Mouse (Mus musculus): ENCODE results near the gene Camk2n1. TPM values are rescaled to one million over a fixed set of nuclear protein-coding genes. Genes with fewer than 3 reads are reported as not detected.
A peak's percentile ranks its signal among the peaks of the same experiment; 100 is the strongest.

Camk2n1 gene
- polyA plus RNA-seq, 1 experiment from 2014 or later: 2.4 TPM

DNA sequence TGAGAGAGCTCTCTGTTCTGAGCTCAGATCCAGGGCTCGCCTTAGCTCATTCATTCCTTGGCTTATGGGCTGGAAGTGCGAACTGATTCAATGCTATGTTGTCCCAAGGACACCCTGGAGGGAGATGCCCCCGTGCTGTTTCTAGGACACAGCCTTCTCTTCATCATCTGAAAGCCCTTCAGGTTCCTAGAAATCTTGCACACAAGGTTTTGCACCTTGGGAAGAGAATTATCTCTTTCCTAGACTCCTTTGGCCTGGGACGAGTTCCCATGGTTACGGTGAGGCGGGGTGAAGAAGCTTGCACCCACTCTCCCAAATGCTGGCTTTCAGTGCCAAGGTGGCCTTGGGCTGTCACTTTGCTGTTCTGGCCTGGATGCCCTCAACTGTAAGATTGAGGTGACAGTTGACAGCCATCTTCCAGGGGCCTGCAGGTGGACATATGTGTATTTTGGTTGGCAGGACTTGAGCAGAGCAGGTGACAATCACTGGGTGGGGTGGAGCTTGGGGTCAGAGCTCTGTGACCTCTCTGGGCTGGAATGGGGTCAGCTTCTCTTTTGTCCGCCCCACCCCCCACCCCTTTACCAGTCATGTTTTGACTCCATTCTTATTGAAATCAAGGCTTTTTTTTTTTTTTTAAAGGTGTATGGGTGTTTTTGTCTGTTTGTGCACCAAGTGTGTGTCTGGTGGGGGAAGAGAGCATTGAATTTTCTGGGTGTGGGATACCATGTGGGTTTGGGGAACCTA lies 5.1 kb upstream of the Camk2n1 start:
- H3K9me3 ChIP-seq: no peaks in the 10 kb centered on the region
- no peak overlapping the region for H3K27ac ChIP-seq
- no peaks in the 10 kb centered on the region for H3K36me3 ChIP-seq
- H3K4me1 ChIP-seq: peaks cover 22% of the 10 kb centered on the region
- no peak for ATAC-seq (ENCODE audit: insufficient number of reproducible peaks, insufficient read depth, low FRiP score, low TSS enrichment, low read depth)
- no peak overlapping the region for H3K4me2 ChIP-seq
- no peak overlapping the region for H3K9ac ChIP-seq
- H3K4me3 ChIP-seq: no peak overlapping the region
- 55% methylated on average over 7 of the region's 7 CpGs for WGBS
- H3K27me3 ChIP-seq: peaks cover 68% of the 10 kb centered on the region

DNA sequence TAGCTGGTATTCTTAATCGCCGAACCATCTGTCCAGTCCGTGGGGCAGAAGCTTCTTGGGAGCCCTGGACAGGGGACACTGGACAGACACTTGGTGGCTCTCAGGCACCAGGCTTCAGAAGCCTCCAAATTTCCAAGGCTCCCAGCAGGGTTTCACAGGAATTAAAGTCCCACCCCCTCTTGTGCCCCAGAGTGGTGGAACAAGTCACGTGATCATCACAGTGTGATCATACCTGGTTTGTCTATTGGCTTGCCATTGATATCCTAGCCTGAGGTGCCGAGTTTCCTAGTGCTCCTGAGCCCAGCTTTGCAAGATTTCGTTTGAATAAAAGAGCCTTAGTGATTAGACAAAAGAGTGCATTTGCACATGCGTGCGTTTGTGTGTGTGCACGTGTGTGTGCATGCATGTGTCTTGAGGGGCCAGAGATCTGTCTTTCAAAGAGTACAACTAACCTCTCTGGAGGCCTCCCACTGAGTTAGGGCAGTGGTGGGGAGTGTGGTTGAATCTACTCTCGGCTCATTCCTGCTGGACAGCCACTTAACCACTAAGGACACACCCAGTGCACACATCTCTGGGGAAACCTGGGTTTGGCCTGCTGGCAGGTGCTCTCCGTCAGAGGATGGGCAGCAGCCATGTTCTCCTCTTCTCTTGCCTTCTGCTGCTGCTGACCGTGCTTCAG lies 4.3 kb upstream of the Camk2n1 start:
- Histone ChIP-seq H3K4me2 (no peak overlapping the region), H3K27ac (no peak overlapping the region), H3K9ac (no peak overlapping the region), H3K36me3 (no peaks in the 10 kb centered on the region), H3K4me1 (peaks cover 22% of the 10 kb centered on the region), H3K27me3 (peaks cover 68% of the 10 kb centered on the region), H3K9me3 (no peaks in the 10 kb centered on the region), H3K4me3 (no peak overlapping the region)
- ATAC-seq (ENCODE audit: insufficient number of reproducible peaks, insufficient read depth, low FRiP score, low TSS enrichment, low read depth): no peak
- 54% methylated on average over 12 of the region's 12 CpGs for WGBS

DNA sequence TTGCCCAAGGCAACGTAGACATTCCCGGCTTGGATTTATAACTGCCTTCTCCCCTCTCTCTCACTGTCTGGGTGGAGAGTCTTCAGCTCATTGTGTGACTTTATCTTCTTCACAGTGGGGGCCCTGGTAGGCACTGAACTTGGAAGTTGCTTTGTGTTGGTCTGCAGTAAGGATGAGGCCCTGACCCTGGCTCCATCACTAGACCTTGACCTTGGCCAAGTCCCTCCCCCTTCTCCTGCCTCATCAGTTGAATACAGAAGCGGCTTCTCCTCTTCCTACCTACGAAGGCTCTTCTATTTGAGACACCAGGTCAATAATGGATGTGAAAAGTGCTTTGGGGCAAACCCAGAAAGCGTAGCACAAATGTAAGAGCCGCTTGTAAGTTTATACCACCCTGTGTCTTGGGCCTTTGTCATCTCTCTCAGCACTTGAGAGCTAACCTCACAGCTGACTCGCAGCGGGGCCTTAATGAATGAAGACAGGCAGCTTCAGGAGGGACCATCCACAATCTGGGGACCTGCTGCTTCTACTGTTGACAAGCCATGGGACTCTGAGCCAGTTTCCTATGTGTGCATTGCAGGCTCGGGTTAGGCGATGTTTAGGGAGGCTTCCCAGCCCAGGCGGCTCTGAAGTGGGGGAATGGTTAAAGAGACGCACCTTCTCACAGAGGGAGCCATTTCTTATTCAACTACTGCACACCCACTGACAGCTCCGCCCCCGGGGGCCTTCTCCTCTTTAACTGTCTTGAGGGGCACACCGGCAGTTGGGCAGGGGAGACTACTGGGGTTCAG lies 1.6 kb upstream of the Camk2n1 start:
- H3K4me2 ChIP-seq: no peak overlapping the region; the same call in 1 of the 2 replicates
- no peak overlapping the region for H3K9ac ChIP-seq
- WGBS: 25% methylated on average over 15 of the region's 15 CpGs
- peaks cover 75% of the 10 kb centered on the region for H3K27me3 ChIP-seq
- no peaks in the 10 kb centered on the region for H3K9me3 ChIP-seq
- H3K4me1 ChIP-seq: peaks cover 32% of the 10 kb centered on the region
- no peak for ATAC-seq (ENCODE audit: insufficient number of reproducible peaks, insufficient read depth, low FRiP score, low TSS enrichment, low read depth)
- H3K36me3 ChIP-seq: no peaks in the 10 kb centered on the region
- H3K27ac ChIP-seq: no peak overlapping the region
- no peak overlapping the region for H3K4me3 ChIP-seq

DNA sequence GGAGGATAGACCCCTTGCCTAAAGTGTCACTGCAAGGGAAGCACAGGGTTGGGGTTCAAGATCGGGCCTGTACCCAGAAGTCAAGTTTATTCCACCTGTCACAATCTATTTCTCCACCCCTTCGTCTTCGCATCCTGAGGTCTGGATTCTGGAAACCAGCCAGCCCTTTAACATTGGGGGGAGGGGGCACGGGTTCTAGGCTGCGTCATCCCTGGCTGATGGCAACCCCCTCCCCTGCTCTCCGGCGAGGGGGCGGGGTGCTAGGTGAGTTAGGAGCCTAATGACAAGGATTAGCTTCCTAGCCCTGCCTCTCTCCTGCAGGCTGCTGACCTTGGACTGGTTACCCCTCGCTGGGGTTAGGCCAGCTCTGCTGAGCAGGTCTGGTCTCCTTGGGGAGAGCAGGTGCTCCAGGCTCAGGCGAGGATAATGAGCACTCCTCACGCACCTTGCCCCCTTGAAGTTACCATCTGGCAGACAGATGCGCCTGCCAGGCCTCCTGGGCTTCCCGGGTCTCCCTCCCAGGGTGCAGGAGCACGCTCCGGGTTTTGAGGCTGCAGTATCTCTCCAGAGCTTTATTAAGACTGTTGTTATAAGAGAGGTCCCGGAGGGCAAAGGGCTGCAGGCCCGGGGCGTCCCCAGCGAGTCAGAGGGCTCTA lies 889 bp upstream of the Camk2n1 start:
- peaks cover 78% of the 10 kb centered on the region for H3K27me3 ChIP-seq
- no peaks in the 10 kb centered on the region for H3K9me3 ChIP-seq
- H3K9ac ChIP-seq: peak overlapping the region; percentile 79
- ATAC-seq (ENCODE audit: insufficient number of reproducible peaks, insufficient read depth, low FRiP score, low TSS enrichment, low read depth): no peak
- H3K4me2 ChIP-seq: peak overlapping the region; percentile 90
- H3K36me3 ChIP-seq: no peaks in the 10 kb centered on the region
- peak overlapping the region; percentile 81 for H3K27ac ChIP-seq
- 3% methylated on average over 19 of the region's 19 CpGs for WGBS
- peak overlapping the region; percentile 57 for H3K4me3 ChIP-seq
- H3K4me1 ChIP-seq: peaks cover 25% of the 10 kb centered on the region

DNA sequence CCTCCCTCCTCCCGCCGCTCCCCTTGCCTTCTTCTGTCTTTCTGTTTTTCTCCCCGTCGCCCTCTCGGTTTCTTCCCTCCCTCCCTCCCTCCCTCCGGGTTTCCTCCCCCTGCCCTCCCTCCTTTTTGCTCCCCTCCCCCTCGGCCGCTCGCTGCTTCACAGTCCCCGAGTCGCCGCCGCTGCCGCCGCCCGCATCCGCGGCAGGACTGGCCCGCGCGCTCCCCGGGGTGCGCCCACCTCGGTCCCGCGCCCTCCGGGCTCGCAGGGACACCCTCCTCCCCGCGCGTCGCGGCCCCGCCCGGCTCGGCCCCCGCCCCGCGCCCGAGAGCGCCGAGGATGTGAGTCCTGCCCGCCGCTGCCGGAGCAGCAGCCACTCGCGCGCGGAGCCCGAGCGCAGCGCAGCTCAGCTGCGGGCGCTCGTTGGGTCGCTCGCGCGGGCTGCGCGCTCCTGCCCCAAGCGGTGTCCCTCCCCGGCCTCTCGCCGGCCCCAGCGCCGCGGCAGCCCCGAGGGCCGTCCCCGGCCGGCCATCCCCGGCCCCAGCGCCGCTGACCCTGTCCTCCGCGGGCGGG lies 542 bp downstream of the Camk2n1 start:
- H3K36me3 ChIP-seq: no peaks in the 10 kb centered on the region
- peaks cover 78% of the 10 kb centered on the region for H3K27me3 ChIP-seq
- under 1% methylated on average over 62 of the region's 78 CpGs for WGBS
- ATAC-seq (ENCODE audit: insufficient number of reproducible peaks, insufficient read depth, low FRiP score, low TSS enrichment, low read depth): no peak
- peaks cover 24% of the 10 kb centered on the region for H3K4me1 ChIP-seq
- peak overlapping the region; percentile 79 for H3K9ac ChIP-seq
- peak overlapping the region; percentile 57 for H3K4me3 ChIP-seq
- H3K27ac ChIP-seq: peak overlapping the region; percentile 81
- peak overlapping the region; percentile 90 for H3K4me2 ChIP-seq
- H3K9me3 ChIP-seq: no peaks in the 10 kb centered on the region

DNA sequence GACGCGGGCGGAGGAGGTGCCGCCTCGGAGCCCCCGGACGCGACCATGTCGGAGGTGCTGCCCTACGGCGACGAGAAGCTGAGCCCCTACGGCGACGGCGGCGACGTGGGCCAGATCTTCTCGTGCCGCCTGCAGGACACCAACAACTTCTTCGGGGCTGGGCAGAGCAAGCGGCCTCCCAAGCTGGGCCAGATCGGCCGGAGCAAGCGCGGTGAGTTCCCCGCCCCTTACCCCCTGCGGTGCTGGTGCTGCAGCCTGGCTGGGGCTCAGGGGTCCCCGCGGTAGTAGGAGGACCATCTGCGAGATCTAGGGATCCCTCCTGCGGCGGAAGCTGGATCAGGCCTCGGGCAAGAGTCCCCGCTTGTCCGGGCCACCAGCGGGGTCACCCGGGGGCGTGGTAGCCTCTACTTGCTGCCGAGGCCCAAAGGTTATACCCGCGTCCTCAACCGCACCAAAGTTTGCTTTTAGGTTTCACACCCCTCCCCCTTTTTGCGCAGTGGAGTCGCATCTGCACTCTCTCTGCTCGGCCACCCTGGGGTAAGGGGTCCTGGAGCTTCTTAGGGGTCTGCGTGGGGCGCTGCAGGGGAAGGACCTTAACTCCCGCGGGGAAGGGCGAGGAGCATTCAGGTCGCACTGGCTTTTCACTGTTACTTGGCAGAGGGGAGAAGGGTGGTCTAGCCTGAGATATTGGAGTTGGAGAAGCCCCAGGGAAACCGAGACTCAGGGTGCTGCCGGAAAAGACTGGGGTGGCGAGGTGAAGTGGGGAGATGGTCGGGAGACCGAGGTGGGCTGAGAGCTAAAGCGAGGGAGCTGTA lies 1.2 kb downstream of the Camk2n1 start:
- under 1% methylated on average over 58 of the region's 58 CpGs for WGBS
- Histone ChIP-seq H3K27me3 (peaks cover 71% of the 10 kb centered on the region), H3K9me3 (no peaks in the 10 kb centered on the region), H3K4me2 (peak overlapping the region; percentile 90), H3K9ac (peak overlapping the region; percentile 79), H3K27ac (peak overlapping the region; percentile 3), H3K4me1 (peaks cover 24% of the 10 kb centered on the region), H3K36me3 (no peaks in the 10 kb centered on the region), H3K4me3 (peak overlapping the region; percentile 57)
- no peak for ATAC-seq (ENCODE audit: insufficient number of reproducible peaks, insufficient read depth, low FRiP score, low TSS enrichment, low read depth)

DNA sequence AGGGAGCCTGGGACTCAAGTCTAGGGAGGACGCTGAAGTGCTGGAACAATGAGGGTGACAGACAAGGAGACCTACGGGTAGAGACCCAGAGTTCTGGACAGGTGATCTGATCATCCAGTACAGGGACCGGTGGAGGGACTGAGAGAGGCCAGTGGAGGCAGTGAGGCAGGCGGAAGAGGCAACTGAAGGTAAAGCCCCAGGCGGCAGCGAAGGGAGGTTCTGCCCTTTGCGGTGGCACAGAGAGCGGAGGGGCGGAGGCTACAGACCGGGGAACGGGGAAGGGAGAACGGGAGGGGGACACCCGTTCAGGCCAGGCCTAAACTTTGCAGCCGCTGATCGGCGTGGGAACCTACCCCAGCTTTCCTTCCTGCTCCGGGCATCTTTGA lies 1.8 kb downstream of the Camk2n1 start:
- Histone ChIP-seq H3K36me3 (no peaks in the 10 kb centered on the region), H3K4me3 (peak overlapping the region; percentile 57), H3K9me3 (no peaks in the 10 kb centered on the region), H3K27me3 (peaks cover 69% of the 10 kb centered on the region), H3K9ac (peak overlapping the region; percentile 79), H3K4me2 (peak overlapping the region; percentile 90), H3K27ac (no peak overlapping the region), H3K4me1 (peaks cover 24% of the 10 kb centered on the region)
- ATAC-seq (ENCODE audit: insufficient number of reproducible peaks, insufficient read depth, low FRiP score, low TSS enrichment, low read depth): no peak
- WGBS: 2% methylated on average over 17 of the region's 17 CpGs

DNA sequence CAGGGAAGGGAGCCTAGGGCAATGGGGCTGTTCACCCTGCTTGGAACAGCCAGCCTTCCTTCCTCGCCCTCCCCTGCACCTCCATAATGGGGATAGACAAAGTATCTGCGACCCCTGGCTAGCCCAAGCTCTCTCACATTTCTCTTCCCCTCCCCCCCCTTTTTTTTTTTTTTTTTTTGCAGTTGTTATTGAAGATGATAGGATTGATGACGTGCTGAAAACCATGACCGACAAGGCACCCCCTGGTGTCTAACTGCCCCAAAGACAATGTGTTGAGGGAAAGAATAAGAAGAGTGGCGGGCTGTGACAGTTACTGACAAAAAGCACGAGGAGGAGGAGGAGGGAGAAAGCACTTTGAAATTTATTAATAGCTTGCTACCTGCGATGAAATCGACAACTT lies 2.4 kb downstream of the Camk2n1 start:
- H3K9me3 ChIP-seq: no peaks in the 10 kb centered on the region
- peak overlapping the region; percentile 79 for H3K9ac ChIP-seq
- peaks cover 24% of the 10 kb centered on the region for H3K4me1 ChIP-seq
- WGBS: 6% methylated on average over 8 of the region's 8 CpGs
- H3K36me3 ChIP-seq: no peaks in the 10 kb centered on the region
- H3K27ac ChIP-seq: no peak overlapping the region
- H3K27me3 ChIP-seq: peaks cover 63% of the 10 kb centered on the region
- no peak for ATAC-seq (ENCODE audit: insufficient number of reproducible peaks, insufficient read depth, low FRiP score, low TSS enrichment, low read depth)
- peak overlapping the region; percentile 90 for H3K4me2 ChIP-seq
- H3K4me3 ChIP-seq: peak overlapping the region; percentile 57

DNA sequence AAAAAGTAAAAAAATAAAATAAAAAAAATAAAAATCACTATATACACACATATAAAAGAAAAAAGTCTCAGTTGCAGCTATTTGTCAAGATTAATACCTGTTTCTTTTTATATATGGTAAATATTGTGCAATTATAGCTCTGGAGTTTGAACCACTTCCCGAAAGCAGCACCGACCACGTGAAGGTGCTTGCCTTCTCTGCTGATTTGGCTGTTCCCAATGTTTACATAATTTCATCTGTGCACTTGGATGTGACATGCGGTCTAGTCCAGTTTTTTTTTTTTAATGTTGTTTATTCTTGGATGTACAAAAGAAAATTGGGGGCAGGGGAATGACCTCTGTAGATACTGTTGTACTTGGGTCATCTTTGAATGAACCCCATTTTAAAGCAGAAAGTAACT lies 3.0 kb downstream of the Camk2n1 start:
- WGBS: 37% methylated on average over 4 of the region's 4 CpGs
- Histone ChIP-seq H3K4me2 (no peak overlapping the region), H3K9ac (no peak overlapping the region), H3K4me1 (peaks cover 24% of the 10 kb centered on the region), H3K4me3 (no peak overlapping the region), H3K9me3 (no peaks in the 10 kb centered on the region), H3K27ac (no peak overlapping the region), H3K36me3 (no peaks in the 10 kb centered on the region), H3K27me3 (peaks cover 59% of the 10 kb centered on the region)
- no peak for ATAC-seq (ENCODE audit: insufficient number of reproducible peaks, insufficient read depth, low FRiP score, low TSS enrichment, low read depth)

DNA sequence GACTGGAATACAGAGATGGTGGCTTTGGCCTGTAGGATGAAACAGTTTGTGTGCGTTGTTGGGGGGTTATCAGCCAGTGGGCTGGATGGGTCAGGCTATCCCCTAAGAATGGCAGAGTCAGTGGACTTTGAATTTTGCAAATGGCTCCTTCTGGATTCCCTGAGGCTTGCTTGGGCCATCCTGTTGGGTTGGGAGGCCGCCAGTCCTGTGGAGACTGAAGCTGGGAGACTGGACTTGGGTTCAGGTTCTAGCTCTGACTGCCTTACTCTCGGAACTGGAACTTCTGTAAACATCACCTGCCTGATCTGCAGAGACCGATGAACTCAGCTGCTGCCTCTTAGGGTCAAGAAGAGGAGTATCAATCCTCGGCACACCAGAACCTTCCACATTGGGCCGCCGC lies 4.1 kb downstream of the Camk2n1 start:
- peaks cover 34% of the 10 kb centered on the region for H3K4me1 ChIP-seq

More for the DNA sequence above, 4.1 kb downstream of the Camk2n1 start:
- Histone ChIP-seq H3K27ac (no peak overlapping the region), H3K4me2 (no peak overlapping the region), H3K4me3 (no peak overlapping the region), H3K27me3 (peaks cover 56% of the 10 kb centered on the region), H3K9ac (no peak overlapping the region), H3K9me3 (no peaks in the 10 kb centered on the region), H3K36me3 (no peaks in the 10 kb centered on the region)
- WGBS: 72% methylated on average over 7 of the region's 7 CpGs
- ATAC-seq (ENCODE audit: insufficient number of reproducible peaks, insufficient read depth, low FRiP score, low TSS enrichment, low read depth): no peak
